Mouse (Mus musculus): ENCODE measurements around the gene Lrp2. TPM values are rescaled to one million over a fixed set of nuclear protein-coding genes. Genes with fewer than 3 reads are reported as not detected.
"Not testable (repeated sequence)": the region's sequence is repeated elsewhere in the genome, so short reads cannot be mapped to it uniquely, and the experiment has no call there.

The Lrp2 gene
- total and polyA plus RNA-seq, 3 experiments: 0.16 TPM; not detected in 2

DNA sequence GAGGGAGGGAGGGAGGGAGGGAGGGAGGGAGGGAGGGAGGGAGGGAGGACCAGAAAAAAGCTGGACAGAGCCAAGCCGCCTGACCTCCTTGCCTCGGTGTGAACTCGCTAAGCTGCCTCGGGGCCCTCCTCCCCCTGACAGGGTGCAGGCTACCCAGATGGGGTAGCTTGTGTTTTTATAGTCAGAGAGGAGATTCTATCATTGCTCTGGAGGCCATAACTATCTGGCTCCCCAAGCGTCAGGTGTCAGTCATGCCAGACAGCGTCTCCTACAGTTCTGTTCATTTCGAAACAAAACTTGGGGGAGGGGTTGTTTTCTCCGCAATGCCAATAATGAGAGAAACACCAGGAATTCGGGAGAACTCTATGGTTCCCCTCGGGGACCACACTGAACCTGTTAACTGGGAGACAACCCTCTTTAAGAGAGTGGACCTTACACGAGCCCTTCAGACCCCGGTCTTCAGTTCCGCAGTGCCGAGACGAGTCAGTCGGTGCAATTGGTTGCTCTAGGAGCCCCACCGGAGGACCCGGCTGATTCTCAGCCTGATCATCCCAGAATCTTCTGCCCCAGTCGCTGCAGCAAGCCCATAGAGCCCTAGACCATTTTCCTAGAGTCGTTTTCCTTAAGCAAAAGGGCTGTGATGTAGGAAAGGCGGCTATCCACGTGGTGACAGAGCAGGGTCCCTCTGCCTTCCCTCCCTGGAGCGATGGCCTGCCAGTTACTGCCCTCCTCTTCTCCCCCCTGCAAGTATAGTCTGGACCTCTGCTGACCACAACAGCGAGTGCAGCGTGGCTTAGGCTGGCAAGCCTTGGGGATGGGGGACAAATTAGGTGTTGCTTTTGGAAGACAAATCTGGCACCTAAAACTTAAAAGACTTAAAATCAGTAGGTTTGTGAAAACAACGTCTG, 1.2 kb upstream of the Lrp2 start:
- Histone ChIP-seq H3K4me3 (ENCODE audit: low read depth, low read length) (no peak overlapping the region), H3K27me3 (ENCODE audit: insufficient read depth, low read length) (peaks cover 15% of the 10 kb centered on the region), H3K9me3 (replicated peaks) (no peaks in the 10 kb centered on the region), H3K4me1 (ENCODE audit: insufficient read depth, low read depth, low read length) (peaks cover 3% of the 10 kb centered on the region; the same call in 1 of the 2 replicates), H3K36me3 (replicated peaks) (no peaks in the 10 kb centered on the region)
- TF ChIP-seq CTCF (IDR thresholded peaks at IDR 0.05; ENCODE audit: low read depth, low read length) (no peak), POLR2AphosphoS5 (IDR thresholded peaks at IDR 0.05; ENCODE audit: insufficient replicate concordance, low read depth, low read length) (no peak), TAL1 (conservative IDR thresholded peaks at IDR 0.05; ENCODE audit: low read depth, low read length) (no peak), GATA1 (IDR thresholded peaks at IDR 0.05; ENCODE audit: borderline replicate concordance, low read length) (no peak), GATA2 (IDR thresholded peaks at IDR 0.05; ENCODE audit: borderline replicate concordance, low read depth, low read length) (no peak)
- no peak for ATAC-seq (ENCODE audit: extremely low read depth, insufficient number of reproducible peaks, low FRiP score, poor library complexity, severe bottlenecking)
- no peak for DNase-seq (ENCODE audit: low spot score)

DNA sequence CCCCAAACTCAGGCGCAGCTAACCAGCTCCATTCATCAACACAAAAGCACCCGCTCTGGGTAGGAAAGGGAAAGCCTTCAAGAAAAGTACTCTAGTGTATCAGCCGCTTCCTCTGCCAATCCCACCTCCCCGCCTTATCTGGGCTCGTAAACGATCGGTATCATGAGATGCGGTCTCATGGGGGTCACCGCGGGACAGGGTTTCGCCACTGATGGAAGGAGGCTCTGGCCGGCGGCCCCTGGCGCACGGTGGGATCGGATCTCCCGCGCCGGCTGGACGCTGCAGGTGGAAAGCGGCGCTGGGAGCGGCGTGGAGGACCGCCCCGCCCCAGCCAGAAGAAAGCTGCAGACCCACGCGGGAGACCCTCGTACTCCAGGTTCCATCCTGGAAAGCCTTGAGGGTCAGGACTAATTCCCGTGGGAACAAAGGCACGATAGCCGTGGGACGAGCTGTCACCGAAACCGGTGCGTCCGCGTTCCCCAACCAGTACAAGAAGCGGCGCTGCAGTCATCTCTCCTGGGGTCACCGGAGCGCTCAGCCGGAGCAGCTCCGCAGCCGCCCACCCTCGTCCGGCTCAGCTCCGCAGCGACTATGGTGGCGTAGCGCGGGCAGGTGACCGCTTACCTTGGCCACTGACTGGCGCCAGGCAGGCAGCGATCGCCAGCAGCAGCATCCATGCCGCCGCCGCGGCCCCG, 527 bp downstream of the Lrp2 start:
- H3K4me3 ChIP-seq (ENCODE audit: low read depth, low read length): no peak overlapping the region
- ATAC-seq (ENCODE audit: extremely low read depth, insufficient number of reproducible peaks, low FRiP score, poor library complexity, severe bottlenecking) (no peak), DNase-seq (ENCODE audit: low spot score) (no peak)
- H3K27me3 ChIP-seq (ENCODE audit: insufficient read depth, low read length): peaks cover 15% of the 10 kb centered on the region
- H3K9me3 ChIP-seq (replicated peaks): no peaks in the 10 kb centered on the region
- H3K4me1 ChIP-seq (ENCODE audit: insufficient read depth, low read depth, low read length): peaks cover 3% of the 10 kb centered on the region; the same call in 1 of the 2 replicates
- TF ChIP-seq CTCF (IDR thresholded peaks at IDR 0.05; ENCODE audit: low read depth, low read length): no peak
- TF ChIP-seq GATA2 (IDR thresholded peaks at IDR 0.05; ENCODE audit: borderline replicate concordance, low read depth, low read length): no peak
- TF ChIP-seq GATA1 (IDR thresholded peaks at IDR 0.05; ENCODE audit: borderline replicate concordance, low read length): no peak
- TF ChIP-seq POLR2AphosphoS5 (IDR thresholded peaks at IDR 0.05; ENCODE audit: insufficient replicate concordance, low read depth, low read length): no peak
- no peak for TF ChIP-seq TAL1 (conservative IDR thresholded peaks at IDR 0.05; ENCODE audit: low read depth, low read length)
- no peaks in the 10 kb centered on the region for H3K36me3 ChIP-seq (replicated peaks)

DNA sequence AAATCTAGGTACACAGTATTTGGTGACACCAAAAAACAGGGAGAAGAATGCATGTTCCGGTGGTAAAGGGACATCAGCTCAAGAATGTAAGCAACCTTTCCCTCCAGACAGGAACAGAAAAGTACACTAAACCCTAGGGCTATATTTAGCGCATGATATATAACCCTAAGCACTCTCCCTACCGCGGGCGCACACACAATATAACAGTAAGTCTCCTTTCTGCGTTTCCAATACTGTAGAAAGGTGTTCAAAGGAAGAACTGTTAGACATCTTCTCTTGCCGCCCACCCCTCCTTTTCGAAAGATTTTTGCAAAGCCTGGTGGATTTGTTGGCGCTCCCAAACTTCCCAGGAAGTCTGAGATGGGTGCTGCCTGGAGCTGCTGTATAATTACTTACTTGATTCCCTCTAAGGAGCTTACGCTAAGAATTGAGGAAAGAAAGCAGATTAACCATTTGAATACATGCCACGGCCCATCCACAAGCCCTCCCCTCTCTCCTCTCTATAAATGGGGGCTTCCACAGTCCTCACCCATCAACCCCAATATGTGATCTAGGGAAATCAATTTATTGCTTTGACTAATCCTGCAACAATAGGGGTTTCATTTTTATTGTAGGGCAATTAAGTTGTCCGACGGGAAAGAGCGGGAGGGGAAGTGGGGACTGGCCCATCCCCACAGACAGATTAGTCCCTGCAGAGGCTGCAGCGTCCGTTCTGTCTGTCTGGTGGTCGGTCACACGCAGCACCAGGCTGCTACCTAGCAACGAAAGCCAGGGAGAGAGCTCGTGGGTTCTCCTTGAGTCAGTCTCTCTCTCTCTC, 1.5 kb downstream of the Lrp2 start:
- H3K4me3 ChIP-seq (ENCODE audit: low read depth, low read length): no peak overlapping the region
- H3K36me3 ChIP-seq (replicated peaks): no peaks in the 10 kb centered on the region
- no peak for ATAC-seq (ENCODE audit: extremely low read depth, insufficient number of reproducible peaks, low FRiP score, poor library complexity, severe bottlenecking)
- no peak for TF ChIP-seq GATA2 (IDR thresholded peaks at IDR 0.05; ENCODE audit: borderline replicate concordance, low read depth, low read length)
- no peak for TF ChIP-seq GATA1 (IDR thresholded peaks at IDR 0.05; ENCODE audit: borderline replicate concordance, low read length)
- no peak for TF ChIP-seq TAL1 (conservative IDR thresholded peaks at IDR 0.05; ENCODE audit: low read depth, low read length)
- TF ChIP-seq POLR2AphosphoS5 (IDR thresholded peaks at IDR 0.05; ENCODE audit: insufficient replicate concordance, low read depth, low read length): no peak
- no peak for TF ChIP-seq CTCF (IDR thresholded peaks at IDR 0.05; ENCODE audit: low read depth, low read length)
- H3K9me3 ChIP-seq (replicated peaks): no peaks in the 10 kb centered on the region
- peaks cover 15% of the 10 kb centered on the region for H3K27me3 ChIP-seq (ENCODE audit: insufficient read depth, low read length)
- H3K4me1 ChIP-seq (ENCODE audit: insufficient read depth, low read depth, low read length): peaks cover 3% of the 10 kb centered on the region; the same call in 1 of the 2 replicates
- DNase-seq (ENCODE audit: low spot score): no peak

DNA sequence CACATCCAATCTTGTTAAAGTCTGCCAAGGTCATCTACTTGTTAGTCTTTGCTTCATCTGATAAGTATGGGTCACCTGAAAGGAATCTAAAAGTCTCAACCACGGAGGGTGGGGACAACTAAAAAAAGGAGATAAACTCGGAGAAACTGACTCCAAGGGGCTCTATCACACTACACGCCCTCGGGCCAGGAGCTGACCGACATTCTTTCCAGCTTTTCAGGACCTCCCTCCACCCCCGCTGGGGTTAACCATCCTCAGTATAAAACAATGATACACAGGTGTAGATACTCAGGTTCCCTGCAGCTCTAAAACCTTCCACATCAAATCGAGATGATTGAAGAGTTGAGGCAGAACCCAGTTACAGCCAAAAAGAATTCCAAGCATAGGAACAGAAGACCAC, 3.0 kb downstream of the Lrp2 start:
- H3K4me1 ChIP-seq (ENCODE audit: insufficient read depth, low read depth, low read length): peaks cover 3% of the 10 kb centered on the region; the same call in 1 of the 2 replicates
- DNase-seq (ENCODE audit: low spot score): no peak
- peaks cover 15% of the 10 kb centered on the region for H3K27me3 ChIP-seq (ENCODE audit: insufficient read depth, low read length)
- no peak overlapping the region for H3K4me3 ChIP-seq (ENCODE audit: low read depth, low read length)
- H3K9me3 ChIP-seq (replicated peaks): no peaks in the 10 kb centered on the region
- no peak for ATAC-seq (ENCODE audit: extremely low read depth, insufficient number of reproducible peaks, low FRiP score, poor library complexity, severe bottlenecking)
- TF ChIP-seq POLR2AphosphoS5 (IDR thresholded peaks at IDR 0.05; ENCODE audit: insufficient replicate concordance, low read depth, low read length) (no peak), CTCF (IDR thresholded peaks at IDR 0.05; ENCODE audit: low read depth, low read length) (no peak), GATA2 (IDR thresholded peaks at IDR 0.05; ENCODE audit: borderline replicate concordance, low read depth, low read length) (no peak), TAL1 (conservative IDR thresholded peaks at IDR 0.05; ENCODE audit: low read depth, low read length) (no peak), GATA1 (IDR thresholded peaks at IDR 0.05; ENCODE audit: borderline replicate concordance, low read length) (no peak)
- H3K36me3 ChIP-seq (replicated peaks): no peaks in the 10 kb centered on the region

DNA sequence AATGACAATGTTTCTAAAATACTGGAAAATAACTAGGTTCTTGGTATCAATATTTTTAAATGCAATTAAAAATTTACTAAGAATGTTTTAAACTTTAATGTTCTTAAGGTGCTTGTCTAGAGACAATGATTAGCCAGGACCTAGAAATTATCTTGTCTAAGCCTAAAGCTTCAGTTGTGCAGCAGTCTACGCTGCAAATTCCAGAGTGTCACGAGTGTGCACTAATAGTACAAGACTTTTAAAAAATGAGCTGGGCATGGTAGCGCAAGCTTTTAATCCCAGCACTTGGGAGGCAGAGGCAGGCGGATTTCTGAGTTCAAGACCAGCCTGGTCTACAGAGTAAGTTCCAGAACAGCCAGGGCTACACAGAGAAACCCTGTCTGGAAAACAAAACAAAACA, 3.8 kb downstream of the Lrp2 start:
- not testable (repeated sequence) for DNase-seq (ENCODE audit: low spot score); H3K36me3 ChIP-seq (replicated peaks); H3K4me1 ChIP-seq (ENCODE audit: insufficient read depth, low read depth, low read length); ATAC-seq (ENCODE audit: extremely low read depth, insufficient number of reproducible peaks, low FRiP score, poor library complexity, severe bottlenecking); H3K4me3 ChIP-seq (ENCODE audit: low read depth, low read length); H3K9me3 ChIP-seq (replicated peaks)
- H3K27me3 ChIP-seq (ENCODE audit: insufficient read depth, low read length): peaks cover 18% of the 10 kb centered on the region

DNA sequence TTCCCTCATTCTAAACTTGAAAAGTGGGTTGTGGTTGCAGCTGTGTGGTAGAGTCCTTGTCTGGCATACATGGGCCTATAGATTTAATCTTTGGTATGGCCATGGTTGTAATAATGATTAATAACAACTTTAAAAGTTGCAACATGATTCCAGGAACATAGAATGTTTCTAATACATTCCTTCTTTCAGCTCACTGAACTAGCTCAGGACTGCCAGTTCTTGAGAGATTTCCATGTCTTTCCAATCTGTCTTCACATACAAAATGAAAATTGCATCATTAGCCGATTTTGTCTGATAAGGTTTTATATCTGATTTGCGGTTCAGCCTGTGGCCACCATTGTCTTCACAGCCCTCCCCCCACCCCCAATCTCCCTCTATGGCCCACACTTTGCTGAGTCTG, 5.8 kb downstream of the Lrp2 start:
- DNase-seq (ENCODE audit: low spot score): no peak
- TF ChIP-seq CTCF (IDR thresholded peaks at IDR 0.05; ENCODE audit: low read depth, low read length) (no peak), GATA2 (IDR thresholded peaks at IDR 0.05; ENCODE audit: borderline replicate concordance, low read depth, low read length) (no peak), TAL1 (conservative IDR thresholded peaks at IDR 0.05; ENCODE audit: low read depth, low read length) (no peak), GATA1 (IDR thresholded peaks at IDR 0.05; ENCODE audit: borderline replicate concordance, low read length) (no peak)
- no peak for ATAC-seq (ENCODE audit: extremely low read depth, insufficient number of reproducible peaks, low FRiP score, poor library complexity, severe bottlenecking)
- H3K4me3 ChIP-seq (ENCODE audit: low read depth, low read length): no peak overlapping the region
- H3K9me3 ChIP-seq (replicated peaks): no peaks in the 10 kb centered on the region
- no peaks in the 10 kb centered on the region for H3K4me1 ChIP-seq (ENCODE audit: insufficient read depth, low read depth, low read length)
- no peaks in the 10 kb centered on the region for H3K36me3 ChIP-seq (replicated peaks)
- peaks cover 5% of the 10 kb centered on the region; the same call in 1 of the 2 replicates for H3K27me3 ChIP-seq (ENCODE audit: insufficient read depth, low read length)
